Mouse (Mus musculus): ENCODE measurements around the gene Zbtb48.

DNA sequence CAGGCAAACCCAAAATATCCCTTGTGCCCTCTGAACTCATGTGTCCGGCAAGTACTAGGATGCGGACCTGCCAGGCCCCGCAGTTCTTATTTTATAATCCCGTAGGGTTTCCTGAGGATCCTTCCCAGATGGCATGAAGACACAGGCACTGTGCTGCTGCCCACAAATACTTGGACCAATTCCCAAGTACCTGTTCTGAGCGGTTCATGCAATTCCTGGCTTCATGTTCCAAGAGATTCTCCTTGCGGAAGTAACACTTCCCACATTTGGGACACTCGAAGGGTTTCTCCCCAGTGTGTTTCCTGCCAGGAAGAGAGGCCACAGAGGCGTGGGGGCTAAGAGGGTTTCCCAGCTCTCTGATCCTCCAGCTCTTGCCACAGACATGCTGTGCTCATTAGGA lies 5.0 kb downstream of the Zbtb48 start:
- no peak for TF ChIP-seq POLR2A (IDR thresholded peaks at IDR 0.05; ENCODE audit: borderline replicate concordance, extremely low read depth, insufficient read depth, insufficient read length, poor library complexity, severe bottlenecking)
- no peak for TF ChIP-seq CTCF (IDR thresholded peaks at IDR 0.05; ENCODE audit: borderline replicate concordance, extremely low read depth, insufficient read depth, insufficient read length)
